In the genomic region with DNA sequence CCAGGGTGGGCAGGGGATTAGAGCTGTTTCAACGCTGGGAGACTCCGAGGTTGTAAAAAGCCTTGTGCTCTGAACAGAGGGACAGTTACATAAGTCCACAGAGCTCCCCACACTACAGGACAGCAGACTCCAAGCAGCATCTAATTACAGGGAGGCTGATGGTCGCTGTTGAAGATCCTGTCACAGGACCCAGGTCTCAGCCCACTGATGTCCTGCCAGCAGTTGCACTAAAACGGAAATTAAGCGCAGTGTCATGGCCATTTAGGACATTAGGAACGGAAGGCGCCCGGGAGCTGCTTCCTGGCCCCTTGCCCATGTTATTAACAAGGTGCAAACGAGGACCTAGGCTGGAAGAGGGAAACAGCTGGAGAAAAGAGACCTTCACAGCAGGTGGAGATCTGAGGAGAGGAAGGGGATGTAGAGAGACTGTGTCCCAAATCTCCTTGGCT, we compare ENCODE assay signal across 8 mouse cellular contexts.
DNase-seq lines count a peak whose midpoint lies in the region; ATAC-seq lines count a peak whose summit lies in the region.

No protein-coding gene starts in this region.

- H3K4me2 ChIP-seq in hindbrain, embryonic 12.5 days (replicated peaks) = no peak overlapping the region
- no peak overlapping the region for H3K4me2 ChIP-seq in kidney, embryonic 16.5 days (replicated peaks; ENCODE audit: low read depth, low read length)
- no peak overlapping the region for H3K4me2 ChIP-seq in lung, embryonic 15.5 days

- peaks cover 21% of the 10 kb centered on the region; the same call in 1 of the 2 replicates for H3K27me3 ChIP-seq in hindbrain, embryonic 10.5 days (ENCODE audit: insufficient read depth, poor library complexity, severe bottlenecking)
- H3K27me3 ChIP-seq in hindbrain, embryonic 12.5 days = no peaks in the 10 kb centered on the region; the same call in 1 of the 2 replicates
- no peaks in the 10 kb centered on the region for H3K27me3 ChIP-seq in kidney, embryonic 16.5 days (ENCODE audit: insufficient read depth, low read length)
- peaks cover 5% of the 10 kb centered on the region; the same call in 1 of the 2 replicates for H3K27me3 ChIP-seq in lung, embryonic 15.5 days

- no peak overlapping the region for H3K4me3 ChIP-seq in hindbrain, embryonic 10.5 days
- H3K4me3 ChIP-seq in hindbrain, embryonic 12.5 days = no peak overlapping the region
- H3K4me3 ChIP-seq in kidney, embryonic 16.5 days (ENCODE audit: low read length) = no peak overlapping the region
- H3K4me3 ChIP-seq in lung, embryonic 15.5 days = no peak overlapping the region

- H3K36me3 ChIP-seq in hindbrain, embryonic 10.5 days = no peaks in the 10 kb centered on the region
- no peaks in the 10 kb centered on the region for H3K36me3 ChIP-seq in hindbrain, embryonic 12.5 days
- H3K36me3 ChIP-seq in kidney, embryonic 16.5 days (ENCODE audit: insufficient read depth, low read length) = no peaks in the 10 kb centered on the region
- H3K36me3 ChIP-seq in lung, embryonic 15.5 days = no peaks in the 10 kb centered on the region

- 46% methylated on average over 9 of the region's 9 CpGs for WGBS in hindbrain, embryonic 10.5 days
- WGBS in hindbrain, embryonic 12.5 days = 44% methylated on average over 9 of the region's 9 CpGs
- 8% methylated on average over 9 of the region's 9 CpGs for WGBS in kidney, embryonic 16.5 days
- 10% methylated on average over 9 of the region's 9 CpGs for WGBS in lung, embryonic 15.5 days

- DNase-seq in hindbrain, embryonic 10.5 days (ENCODE audit: low spot score) = no peak
- peak; percentile 58 for DNase-seq in cerebellum, adult 11 months
- peak; percentile 76 to 91 for DNase-seq in heart, adult 9 months (ENCODE audit: low spot score in 2 of 2)
- no peak for DNase-seq in thymus, postnatal 14 days

- no peak for ATAC-seq in hindbrain, embryonic 12.5 days (ENCODE audit: low FRiP score)
- ATAC-seq in kidney, embryonic 16.5 days (ENCODE audit: low FRiP score, low TSS enrichment) = peak; percentile 78
- peak; percentile 61; the same call in 1 of the 2 replicates for ATAC-seq in lung, embryonic 15.5 days (ENCODE audit: borderline replicate concordance, extremely low read depth, low FRiP score, low TSS enrichment)
- no peak for ATAC-seq in megakaryocyte-erythroid progenitor cell, adult 5-6 weeks (replicated peaks; ENCODE audit: low FRiP score, low TSS enrichment, poor library complexity, severe bottlenecking)

- peak overlapping the region; percentile 29; the same call in 1 of the 2 replicates for H3K27ac ChIP-seq in hindbrain, embryonic 10.5 days
- no peak overlapping the region for H3K27ac ChIP-seq in hindbrain, embryonic 12.5 days
- peak overlapping the region; percentile 40; the same call in 1 of the 2 replicates for H3K27ac ChIP-seq in kidney, embryonic 16.5 days (ENCODE audit: low read length)
- peak overlapping the region; percentile 46; the same call in 1 of the 2 replicates for H3K27ac ChIP-seq in lung, embryonic 15.5 days

- no peaks in the 10 kb centered on the region for H3K9me3 ChIP-seq in hindbrain, embryonic 10.5 days
- H3K9me3 ChIP-seq in hindbrain, embryonic 12.5 days (replicated peaks) = no peaks in the 10 kb centered on the region
- no peaks in the 10 kb centered on the region for H3K9me3 ChIP-seq in kidney, embryonic 16.5 days (ENCODE audit: low read length)
- H3K9me3 ChIP-seq in lung, embryonic 15.5 days = no peaks in the 10 kb centered on the region

- H3K4me1 ChIP-seq in hindbrain, embryonic 10.5 days (replicated peaks) = peaks cover 39% of the 10 kb centered on the region
- peaks cover 8% of the 10 kb centered on the region for H3K4me1 ChIP-seq in hindbrain, embryonic 12.5 days
- peaks cover 19% of the 10 kb centered on the region for H3K4me1 ChIP-seq in kidney, embryonic 16.5 days (ENCODE audit: insufficient read depth, low read length)
- peaks cover 25% of the 10 kb centered on the region for H3K4me1 ChIP-seq in lung, embryonic 15.5 days

- H3K9ac ChIP-seq in hindbrain, embryonic 12.5 days = no peak overlapping the region
- H3K9ac ChIP-seq in kidney, embryonic 16.5 days (replicated peaks; ENCODE audit: low read length) = 0 out of 2 replicates have a peak overlapping the region, but pooled peaks have one; percentile 5
- H3K9ac ChIP-seq in lung, embryonic 15.5 days = no peak overlapping the region

Comparison
In these comparisons a context has a peak if more than half of its experiments do, and no peak if none do; other contexts are left out.
1. DNase-seq: peak in cerebellum, adult 11 months (single experiment) and heart, adult 9 months (2 of 2); none in hindbrain, embryonic 10.5 days (single experiment) and thymus, postnatal 14 days (single experiment).
2. ATAC-seq: peak in kidney, embryonic 16.5 days (single experiment) and lung, embryonic 15.5 days (single experiment); none in hindbrain, embryonic 12.5 days (single experiment) and megakaryocyte-erythroid progenitor cell, adult 5-6 weeks (single experiment).